Mouse (Mus musculus) cerebellum, adult 8-10 months (tissue): ENCODE data around the gene Uvrag.

Experiments
- DNase-seq: peaks from one replicate; pipeline ENCODE4 v3.0.0; 2022

The Uvrag gene

GRCm38 (mm10) chr7:99052471-99053241 lies 88.3 kb downstream of the Uvrag start:
- DNase-seq: no peak

DNA sequence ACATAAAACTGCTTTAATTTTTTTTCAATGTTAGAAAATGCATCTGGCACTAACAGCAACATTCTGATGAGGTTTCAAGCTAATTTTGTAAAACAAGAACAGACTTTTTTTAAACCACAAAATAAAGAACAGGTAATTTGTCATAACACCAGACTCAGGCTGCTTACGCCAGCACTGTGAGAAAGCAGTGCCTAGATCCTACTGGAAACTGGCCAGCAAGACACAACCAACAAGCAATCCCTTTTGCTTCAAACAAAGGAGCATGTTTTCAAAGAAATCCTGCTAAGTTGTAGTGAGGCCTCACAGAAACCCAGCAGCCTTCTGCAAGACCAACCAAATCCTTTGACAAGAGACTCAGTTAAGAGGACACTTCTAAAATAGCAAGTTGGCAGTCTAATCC lies 90.1 kb downstream of the Uvrag start:
- no peak for DNase-seq

GRCm38 (mm10) chr7:99049897-99050296 lies 91.0 kb downstream of the Uvrag start:
- no peak for DNase-seq

DNA sequence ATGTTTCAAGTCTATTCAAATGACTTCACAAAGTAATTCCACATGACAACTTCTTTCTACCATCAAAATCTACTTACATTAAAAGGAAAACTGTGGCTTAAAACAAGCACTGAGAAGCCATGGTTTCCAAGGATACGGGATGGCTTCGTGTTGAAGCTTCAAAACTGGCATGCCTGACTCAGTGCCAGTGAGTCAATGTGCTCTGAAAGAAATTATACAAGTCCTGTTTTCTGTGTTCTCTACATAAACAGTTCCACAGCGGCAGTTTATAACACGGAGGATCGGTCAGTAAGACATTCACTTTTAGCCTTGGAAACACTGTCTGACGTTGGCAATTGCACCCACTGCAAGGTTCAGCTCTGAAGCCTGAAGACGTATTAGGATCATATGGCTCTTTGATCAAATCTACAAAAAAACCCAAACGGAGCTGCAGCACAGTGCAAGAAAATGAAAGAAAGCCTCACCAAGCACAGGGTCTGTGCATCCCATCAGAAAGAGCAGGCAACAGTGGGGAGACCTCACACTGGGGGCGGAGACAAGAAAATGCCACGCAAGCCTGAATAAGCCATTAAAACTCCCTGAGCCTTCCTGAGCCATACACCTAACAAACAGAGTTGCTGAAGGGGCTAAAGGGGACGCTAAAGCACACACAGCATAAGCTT lies 94.3 kb downstream of the Uvrag start:
- DNase-seq: no peak

GRCm38 (mm10) chr7:99045525-99045924 lies 95.4 kb downstream of the Uvrag start:
- DNase-seq: no peak

GRCm38 (mm10) chr7:99043923-99044322 lies 97.0 kb downstream of the Uvrag start:
- DNase-seq: no peak

DNA sequence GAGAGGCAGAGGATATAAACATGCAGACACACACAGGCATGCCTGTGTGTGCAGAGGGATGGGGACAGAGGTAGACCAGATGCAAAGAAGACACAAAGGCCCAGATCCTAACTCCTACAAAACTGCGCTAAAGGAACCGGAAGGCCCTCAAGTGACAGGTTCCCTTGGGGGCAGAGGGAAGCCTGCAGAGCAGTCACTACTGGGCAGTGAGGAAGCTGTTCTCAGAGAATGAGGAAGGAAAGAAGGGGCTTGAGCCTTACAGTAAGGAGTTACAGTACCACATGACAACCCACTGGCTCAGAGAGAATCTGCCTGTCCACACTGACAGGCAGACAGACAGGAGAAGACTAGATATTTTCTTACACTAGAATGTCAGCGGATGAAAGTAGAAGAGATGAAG lies 97.6 kb downstream of the Uvrag start:
- no peak for DNase-seq

DNA sequence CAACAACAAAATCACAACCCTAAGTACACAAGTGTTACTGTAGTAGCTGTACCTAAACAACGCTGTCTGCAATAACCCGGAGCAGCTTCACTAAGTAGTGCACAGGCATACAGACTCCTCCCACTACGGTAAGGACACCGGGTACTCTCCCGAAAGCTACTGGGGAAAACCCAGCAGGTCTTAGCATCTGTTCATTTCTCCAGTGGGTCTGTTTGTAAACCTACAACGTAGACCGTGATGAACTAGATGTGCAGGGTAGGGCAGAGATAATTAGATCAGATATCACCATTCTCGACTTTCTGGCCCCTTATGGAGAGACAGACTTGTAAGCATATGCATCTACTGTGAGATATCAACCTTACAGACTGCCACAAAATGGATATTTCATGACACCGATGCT lies 99.1 kb downstream of the Uvrag start:
- DNase-seq: no peak

DNA sequence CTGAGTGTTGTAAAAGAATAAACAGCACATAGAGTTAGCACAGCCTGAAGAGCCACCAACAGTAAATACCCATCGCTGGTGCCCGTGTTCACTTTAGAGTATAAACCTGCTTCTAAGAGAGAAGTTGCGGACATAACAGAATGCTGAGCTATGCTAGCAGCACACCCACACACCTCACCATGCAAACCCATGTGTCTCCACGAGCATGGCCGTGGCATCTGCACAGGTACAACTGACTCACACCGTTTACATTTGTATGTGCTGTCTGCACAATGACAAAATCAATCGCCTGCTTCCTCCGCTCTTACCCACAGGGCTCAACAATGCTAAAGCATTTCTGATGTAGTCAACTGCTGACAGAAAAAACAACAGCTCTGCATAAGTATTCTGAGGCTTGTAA lies 101.0 kb downstream of the Uvrag start:
- DNase-seq: no peak

- DNase-seq: no peak
Observed at GRCm38 (mm10) chr7:99036284-99036683, 104.7 kb downstream of the Uvrag start.

- DNase-seq: no peak
Observed at GRCm38 (mm10) chr7:99034909-99035308, 106.0 kb downstream of the Uvrag start.

DNA sequence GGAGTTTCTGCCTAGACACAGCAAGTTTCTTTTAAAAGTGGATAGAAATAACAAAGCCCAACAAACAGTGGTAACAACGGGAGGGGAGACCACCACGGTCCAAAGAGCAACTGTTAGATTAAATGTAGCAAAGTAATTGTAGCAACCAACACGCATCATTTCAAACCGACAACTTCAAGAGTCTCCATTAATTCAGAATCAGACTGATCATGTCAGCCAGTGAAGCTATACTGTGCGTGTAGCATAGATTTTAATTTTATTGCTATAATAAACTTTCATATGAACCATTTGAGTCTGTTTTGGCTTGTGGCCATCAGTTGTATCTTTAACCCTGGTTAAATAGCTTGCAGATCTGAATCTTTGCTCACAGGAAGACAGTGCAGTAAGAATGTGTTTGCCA lies 107.1 kb downstream of the Uvrag start:
- DNase-seq: no peak

DNA sequence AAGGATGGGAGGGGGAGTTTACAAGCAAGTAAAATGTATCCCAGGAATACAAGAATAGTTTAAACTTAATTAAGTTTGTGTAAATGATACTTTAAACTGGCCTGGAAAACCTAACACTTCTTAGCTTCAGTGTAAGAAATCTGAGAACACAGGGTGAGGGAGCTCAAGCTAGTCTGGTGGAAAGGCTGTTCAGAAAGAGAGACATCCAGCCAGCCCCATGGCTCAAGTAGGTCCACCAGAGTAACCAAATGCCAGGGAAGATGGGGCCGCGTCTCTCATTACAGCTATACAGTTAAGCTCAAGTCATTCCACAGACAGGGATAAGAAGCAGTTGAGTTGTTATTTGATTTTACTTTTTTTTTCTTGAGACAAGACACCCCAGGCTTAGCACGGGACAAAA lies 107.6 kb downstream of the Uvrag start:
- DNase-seq: no peak

DNA sequence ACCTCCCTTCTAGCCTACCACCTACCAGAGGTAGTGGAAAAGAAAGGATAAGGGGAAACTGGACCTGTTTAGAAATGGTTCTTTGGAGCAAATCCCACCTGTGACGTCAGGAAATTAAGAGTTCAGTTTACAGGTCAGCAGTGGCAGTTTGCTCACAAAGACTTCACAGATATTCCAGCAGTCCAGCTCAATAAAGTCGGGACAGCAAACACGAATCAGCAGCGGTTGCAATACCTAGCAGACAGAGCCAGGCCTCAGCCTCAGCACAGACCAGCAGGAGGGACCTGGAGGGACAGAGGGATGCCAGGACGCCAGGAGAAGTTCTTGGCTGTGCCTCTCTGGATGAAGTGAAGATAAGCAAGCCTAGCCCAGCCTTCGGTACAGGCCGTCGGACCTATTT lies 108.9 kb downstream of the Uvrag start:
- DNase-seq: no peak

DNA sequence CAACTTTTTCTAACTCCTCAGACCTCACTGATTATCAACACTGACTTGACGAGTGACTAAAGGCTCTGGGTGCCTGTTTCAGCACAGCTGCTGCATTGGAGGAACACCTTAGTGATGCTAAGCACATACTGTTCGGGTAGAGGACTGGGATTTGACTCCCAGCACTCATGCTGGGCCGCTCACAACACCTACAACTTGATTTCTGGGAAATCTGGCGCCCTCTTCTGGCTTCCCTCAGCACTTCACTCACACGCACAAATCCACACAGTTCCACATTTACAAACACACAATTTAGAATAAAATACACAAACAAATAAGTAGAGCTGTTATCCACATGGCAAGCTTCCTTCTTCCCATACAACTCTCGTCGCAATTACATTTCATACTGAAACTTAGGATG lies 112.8 kb downstream of the Uvrag start:
- DNase-seq: no peak

- DNase-seq: no peak
Observed at GRCm38 (mm10) chr7:99027185-99027584, 113.8 kb downstream of the Uvrag start.

DNA sequence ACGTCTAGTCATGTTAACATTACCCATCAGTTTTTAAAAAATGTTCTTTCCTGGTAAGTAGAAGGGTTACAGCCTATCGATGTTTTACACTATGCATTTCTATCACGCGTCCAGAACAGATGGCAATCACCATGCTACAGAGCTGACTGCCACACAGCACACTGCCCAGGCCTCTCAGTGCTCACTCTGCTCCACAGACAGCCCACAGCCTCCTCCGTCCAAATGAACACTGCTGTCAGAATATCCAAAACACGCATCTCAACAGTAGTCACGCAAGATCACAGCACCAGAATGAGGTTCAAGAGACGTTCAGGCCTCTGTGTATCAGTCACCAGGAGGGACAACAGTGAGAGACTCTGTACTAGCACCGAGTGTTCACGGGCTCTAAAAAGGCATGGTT lies 115.0 kb downstream of the Uvrag start:
- peak; percentile 28 for DNase-seq

- peak; percentile 33 for DNase-seq
Observed at GRCm38 (mm10) chr7:99025265-99025664, 115.7 kb downstream of the Uvrag start.

DNA sequence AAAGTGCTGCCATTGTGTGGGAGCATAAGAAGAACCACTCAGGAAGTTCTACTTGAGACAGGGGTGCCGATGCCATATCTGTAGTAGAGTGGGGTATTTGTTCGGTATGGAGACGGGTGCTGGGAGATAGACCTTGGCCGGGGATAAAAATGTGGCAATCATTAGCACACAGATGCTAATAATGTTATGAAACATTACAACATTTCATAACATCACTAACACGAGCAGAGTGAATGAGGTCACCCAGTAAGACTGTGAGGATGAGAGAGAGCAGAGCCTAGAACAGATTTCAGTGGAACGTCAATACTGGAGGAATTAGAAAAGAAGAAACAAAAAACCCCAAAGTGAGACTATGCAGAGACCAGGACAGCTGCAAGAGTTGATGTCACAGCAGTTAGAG lies 116.2 kb downstream of the Uvrag start:
- no peak for DNase-seq

- DNase-seq: no peak
Observed at GRCm38 (mm10) chr7:99023931-99024330, 117.0 kb downstream of the Uvrag start.

DNA sequence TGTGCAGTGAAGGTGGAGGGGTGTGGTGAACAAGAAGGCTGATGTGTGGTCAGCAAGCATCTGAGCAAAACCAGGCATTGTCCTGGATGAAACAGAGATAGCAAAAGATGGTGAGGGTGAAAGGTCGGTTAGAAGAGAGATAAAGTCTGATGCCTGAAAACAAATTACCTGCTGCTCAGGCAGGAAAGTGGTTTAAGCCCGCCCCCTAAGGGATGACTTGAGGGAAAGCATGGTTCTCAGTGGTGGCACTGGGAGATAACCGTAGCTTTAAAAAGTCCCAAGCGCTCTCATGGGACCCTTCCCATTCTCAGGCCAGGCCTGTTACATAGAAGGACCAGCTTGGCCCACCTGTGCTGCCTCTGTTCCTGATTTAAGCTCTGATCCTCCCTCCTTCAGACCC lies 119.7 kb downstream of the Uvrag start:
- no peak for DNase-seq

GRCm38 (mm10) chr7:99020353-99020752 lies 120.6 kb downstream of the Uvrag start:
- no peak for DNase-seq

DNA sequence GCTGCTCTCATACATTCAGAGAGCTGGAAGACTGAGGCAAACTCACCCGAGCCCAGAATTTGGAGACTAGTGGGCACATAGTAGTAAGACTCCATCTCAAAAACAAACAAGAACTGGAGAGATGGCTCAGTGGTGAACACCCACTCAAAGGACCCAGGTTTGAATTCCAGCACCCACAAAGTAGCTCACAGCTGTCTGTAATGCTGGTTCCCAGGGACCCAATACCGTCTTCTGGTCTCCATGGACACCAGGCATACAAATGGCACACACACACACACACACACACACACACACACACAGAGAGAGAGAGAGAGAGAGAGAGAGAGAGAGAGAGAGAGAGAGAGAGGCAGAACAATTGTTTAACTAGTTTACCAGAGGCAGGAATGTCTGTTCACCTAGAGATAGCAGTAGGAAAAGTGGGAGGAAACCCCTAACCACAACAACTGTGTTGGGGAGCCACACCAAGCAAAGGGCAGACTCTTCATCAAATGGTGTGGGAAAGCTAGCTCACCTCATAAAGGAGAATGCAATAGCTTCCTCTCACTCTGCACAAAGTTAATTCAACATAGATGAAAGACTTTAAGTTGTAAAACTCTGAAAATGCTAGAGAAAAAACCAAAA lies 123.6 kb downstream of the Uvrag start:
- DNase-seq: no peak

DNA sequence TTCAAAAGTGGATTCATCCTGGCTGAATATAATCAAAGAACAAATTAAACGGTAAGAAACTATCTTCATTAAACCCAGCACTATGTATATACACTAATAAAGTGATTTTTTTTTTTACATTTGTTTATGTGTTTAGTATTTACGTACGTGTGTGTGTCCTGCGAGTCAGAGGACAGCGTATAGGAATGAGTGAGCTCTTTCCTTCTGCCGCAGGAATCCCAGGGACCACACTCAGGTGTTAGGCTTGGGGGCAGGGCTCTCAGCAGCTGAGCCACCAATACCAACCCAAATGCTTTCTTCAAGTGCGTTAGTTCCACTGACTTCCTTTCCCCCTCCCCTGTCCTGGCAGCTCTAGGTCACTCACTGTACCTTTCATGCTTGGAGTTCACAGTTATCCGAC lies 125.0 kb downstream of the Uvrag start:
- DNase-seq: no peak
